Mouse (Mus musculus) left cerebral cortex, adult 11 months (tissue): ENCODE measurements around the gene Cox10.

Experiments used
- DNase-seq: peaks from one replicate; pipeline ENCODE4 v3.0.0; 2022; ENCODE audit warnings: low spot score

The Cox10 gene

GRCm38 (mm10) chr11:63913936-63914335 is 165.3 kb downstream of the Cox10 start:
- DNase-seq, result no peak
